Mouse (Mus musculus): ENCODE measurements at regions not wholly inside any gene's neighbourhood (a gene's known extent, or its start where the extent isn't known, plus 50 kb on each side); places are given as distances from the start of the nearest gene placed in this dataset.

- Histone ChIP-seq H3K36me3 (ENCODE audit: control insufficient read depth, insufficient read depth) (no peaks in the 10 kb centered on the region), H3K79me2 (ENCODE audit: control insufficient read depth, insufficient read depth) (no peaks in the 10 kb centered on the region), H3K4me3 (ENCODE audit: insufficient read depth, poor library complexity, severe bottlenecking) (no peak overlapping the region), H3K79me3 (ENCODE audit: low read depth) (no peaks in the 10 kb centered on the region), H3K27me3 (ENCODE audit: control insufficient read depth, insufficient read depth, insufficient read length) (no peaks in the 10 kb centered on the region), H3ac (ENCODE audit: control insufficient read depth, insufficient read length, low read depth) (no peak overlapping the region)
- TF ChIP-seq CTCF (IDR thresholded peaks at IDR 0.05; ENCODE audit: control insufficient read depth, insufficient read depth, insufficient read length) = no peak
- TF ChIP-seq USF1 (IDR thresholded peaks at IDR 0.05; ENCODE audit: low read depth) = no peak
- TF ChIP-seq MYOD1 (IDR thresholded peaks at IDR 0.05; ENCODE audit: control insufficient read depth, insufficient read length, low read depth) = no peak
- TF ChIP-seq FOSL1 (IDR thresholded peaks at IDR 0.05; ENCODE audit: insufficient read depth, low read length, poor library complexity, severe bottlenecking) = no peak
- TF ChIP-seq MYOG (IDR thresholded peaks at IDR 0.05; ENCODE audit: control insufficient read depth, extremely low read depth, insufficient read length) = no peak
- TF ChIP-seq MAX (IDR thresholded peaks at IDR 0.05) = no peak
- TF ChIP-seq CEBPB (IDR thresholded peaks at IDR 0.05; ENCODE audit: low read depth) = no peak
Measured at GRCm38 (mm10) chr16:30827901-30828608, 228.5 kb downstream of the Fam43a start.

- no peaks in the 10 kb centered on the region for H3K79me2 ChIP-seq (ENCODE audit: control insufficient read depth, insufficient read depth)
- no peak overlapping the region for H3ac ChIP-seq (ENCODE audit: control insufficient read depth, insufficient read length, low read depth)
- no peak overlapping the region for H3K4me3 ChIP-seq (ENCODE audit: insufficient read depth, poor library complexity, severe bottlenecking)
- TF ChIP-seq FOSL1 (IDR thresholded peaks at IDR 0.05; ENCODE audit: insufficient read depth, low read length, poor library complexity, severe bottlenecking) (no peak), CEBPB (IDR thresholded peaks at IDR 0.05; ENCODE audit: low read depth) (no peak), MYOD1 (IDR thresholded peaks at IDR 0.05; ENCODE audit: control insufficient read depth, insufficient read length, low read depth) (no peak), MYOG (IDR thresholded peaks at IDR 0.05; ENCODE audit: control insufficient read depth, extremely low read depth, insufficient read length) (no peak), USF1 (IDR thresholded peaks at IDR 0.05; ENCODE audit: low read depth) (no peak), CTCF (IDR thresholded peaks at IDR 0.05; ENCODE audit: control insufficient read depth, insufficient read depth, insufficient read length) (no peak), MAX (IDR thresholded peaks at IDR 0.05) (no peak)
- no peaks in the 10 kb centered on the region for H3K79me3 ChIP-seq (ENCODE audit: low read depth)
- H3K27me3 ChIP-seq (ENCODE audit: control insufficient read depth, insufficient read depth, insufficient read length) = no peaks in the 10 kb centered on the region
- no peaks in the 10 kb centered on the region for H3K36me3 ChIP-seq (ENCODE audit: control insufficient read depth, insufficient read depth)
Measured at GRCm38 (mm10) chr16:30834561-30834960, 235.0 kb downstream of the Fam43a start.

GRCm38 (mm10) chr16:30835678-30836077 lies 236.2 kb downstream of the Fam43a start:
- H3K4me3 ChIP-seq (ENCODE audit: insufficient read depth, poor library complexity, severe bottlenecking) = no peak overlapping the region
- H3K27me3 ChIP-seq (ENCODE audit: control insufficient read depth, insufficient read depth, insufficient read length) = no peaks in the 10 kb centered on the region
- TF ChIP-seq USF1 (IDR thresholded peaks at IDR 0.05; ENCODE audit: low read depth) (no peak), CEBPB (IDR thresholded peaks at IDR 0.05; ENCODE audit: low read depth) (no peak), MYOD1 (IDR thresholded peaks at IDR 0.05; ENCODE audit: control insufficient read depth, insufficient read length, low read depth) (no peak), MAX (IDR thresholded peaks at IDR 0.05) (no peak), MYOG (IDR thresholded peaks at IDR 0.05; ENCODE audit: control insufficient read depth, extremely low read depth, insufficient read length) (no peak), CTCF (IDR thresholded peaks at IDR 0.05; ENCODE audit: control insufficient read depth, insufficient read depth, insufficient read length) (no peak), FOSL1 (IDR thresholded peaks at IDR 0.05; ENCODE audit: insufficient read depth, low read length, poor library complexity, severe bottlenecking) (no peak)
- H3ac ChIP-seq (ENCODE audit: control insufficient read depth, insufficient read length, low read depth) = no peak overlapping the region
- no peaks in the 10 kb centered on the region for H3K79me2 ChIP-seq (ENCODE audit: control insufficient read depth, insufficient read depth)
- no peaks in the 10 kb centered on the region for H3K79me3 ChIP-seq (ENCODE audit: low read depth)
- no peaks in the 10 kb centered on the region for H3K36me3 ChIP-seq (ENCODE audit: control insufficient read depth, insufficient read depth)

- H3K27me3 ChIP-seq (ENCODE audit: control insufficient read depth, insufficient read depth, insufficient read length) = no peaks in the 10 kb centered on the region
- H3ac ChIP-seq (ENCODE audit: control insufficient read depth, insufficient read length, low read depth) = no peak overlapping the region
- H3K79me2 ChIP-seq (ENCODE audit: control insufficient read depth, insufficient read depth) = no peaks in the 10 kb centered on the region
- H3K4me3 ChIP-seq (ENCODE audit: insufficient read depth, poor library complexity, severe bottlenecking) = no peak overlapping the region
- TF ChIP-seq CEBPB (IDR thresholded peaks at IDR 0.05; ENCODE audit: low read depth) (no peak), CTCF (IDR thresholded peaks at IDR 0.05; ENCODE audit: control insufficient read depth, insufficient read depth, insufficient read length) (no peak), MYOD1 (IDR thresholded peaks at IDR 0.05; ENCODE audit: control insufficient read depth, insufficient read length, low read depth) (no peak), MAX (IDR thresholded peaks at IDR 0.05) (no peak), MYOG (IDR thresholded peaks at IDR 0.05; ENCODE audit: control insufficient read depth, extremely low read depth, insufficient read length) (no peak), FOSL1 (IDR thresholded peaks at IDR 0.05; ENCODE audit: insufficient read depth, low read length, poor library complexity, severe bottlenecking) (no peak), USF1 (IDR thresholded peaks at IDR 0.05; ENCODE audit: low read depth) (no peak)
- no peaks in the 10 kb centered on the region for H3K36me3 ChIP-seq (ENCODE audit: control insufficient read depth, insufficient read depth)
- no peaks in the 10 kb centered on the region for H3K79me3 ChIP-seq (ENCODE audit: low read depth)
Measured at GRCm38 (mm10) chr16:30842831-30843230, 238.4 kb downstream of the Xxylt1 start.

- Histone ChIP-seq H3K4me3 (ENCODE audit: insufficient read depth, poor library complexity, severe bottlenecking) (no peak overlapping the region), H3K36me3 (ENCODE audit: control insufficient read depth, insufficient read depth) (no peaks in the 10 kb centered on the region), H3K27me3 (ENCODE audit: control insufficient read depth, insufficient read depth, insufficient read length) (no peaks in the 10 kb centered on the region), H3K79me3 (ENCODE audit: low read depth) (no peaks in the 10 kb centered on the region), H3K79me2 (ENCODE audit: control insufficient read depth, insufficient read depth) (no peaks in the 10 kb centered on the region), H3ac (ENCODE audit: control insufficient read depth, insufficient read length, low read depth) (no peak overlapping the region)
- TF ChIP-seq CTCF (IDR thresholded peaks at IDR 0.05; ENCODE audit: control insufficient read depth, insufficient read depth, insufficient read length) (no peak), FOSL1 (IDR thresholded peaks at IDR 0.05; ENCODE audit: insufficient read depth, low read length, poor library complexity, severe bottlenecking) (no peak), MYOG (IDR thresholded peaks at IDR 0.05; ENCODE audit: control insufficient read depth, extremely low read depth, insufficient read length) (no peak), MYOD1 (IDR thresholded peaks at IDR 0.05; ENCODE audit: control insufficient read depth, insufficient read length, low read depth) (no peak), MAX (IDR thresholded peaks at IDR 0.05) (no peak), CEBPB (IDR thresholded peaks at IDR 0.05; ENCODE audit: low read depth) (no peak), USF1 (IDR thresholded peaks at IDR 0.05; ENCODE audit: low read depth) (no peak)
Measured at GRCm38 (mm10) chr16:30852595-30852994, 228.6 kb downstream of the Xxylt1 start.

Data from C2C12 (cell line).